Mouse (Mus musculus): Measurements from ENCODE around the gene Nabp1. TPM values are rescaled to one million over a fixed set of nuclear protein-coding genes. Genes with fewer than 3 reads are reported as not detected.

Nabp1 gene
- total RNA-seq, 2 experiments from 2014 or later, result 33.1 to 36.1 TPM

DNA sequence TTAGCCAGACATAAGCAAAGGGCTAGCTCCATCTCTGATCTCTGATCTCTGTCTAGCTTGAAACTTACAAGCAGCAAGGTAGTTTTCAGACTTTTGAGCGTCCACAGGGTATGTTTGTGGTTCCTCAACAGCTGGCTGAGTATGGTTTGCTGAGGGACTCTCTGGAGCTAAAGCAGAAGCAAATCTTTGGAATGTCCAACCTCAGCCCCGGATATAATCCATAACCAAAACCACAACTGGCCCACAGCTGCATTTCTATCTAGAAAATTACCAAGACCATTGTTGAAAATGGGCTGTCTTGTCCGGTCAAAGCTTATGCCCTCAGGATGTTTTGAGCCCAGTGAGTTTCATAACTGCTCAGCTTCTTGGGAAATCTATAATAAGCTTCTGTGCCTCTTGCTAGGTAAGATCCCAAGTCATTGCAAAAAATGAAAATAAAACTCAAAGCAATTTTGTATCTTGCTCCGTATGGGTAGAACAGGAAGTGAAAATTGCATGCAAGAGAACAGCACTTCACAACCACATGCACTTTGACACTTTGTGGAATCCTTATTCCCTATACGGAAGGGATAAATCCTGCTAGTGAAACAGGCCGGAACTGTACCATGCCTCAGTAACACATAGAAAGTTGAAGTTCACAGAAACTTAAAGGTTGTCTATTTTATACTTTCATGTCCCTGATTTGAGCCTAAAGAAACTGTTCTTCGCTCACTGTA lies 15.5 kb upstream of the Nabp1 start:
- intact Hi-C loops (cut with DNase I), result no loop called here
- DNase-seq, result no peak

GRCm38 (mm10) chr1:51486291-51486690 lies 8.1 kb upstream of the Nabp1 start:
- no peak for DNase-seq
- intact Hi-C loops (cut with DNase I), result no loop called here

DNA sequence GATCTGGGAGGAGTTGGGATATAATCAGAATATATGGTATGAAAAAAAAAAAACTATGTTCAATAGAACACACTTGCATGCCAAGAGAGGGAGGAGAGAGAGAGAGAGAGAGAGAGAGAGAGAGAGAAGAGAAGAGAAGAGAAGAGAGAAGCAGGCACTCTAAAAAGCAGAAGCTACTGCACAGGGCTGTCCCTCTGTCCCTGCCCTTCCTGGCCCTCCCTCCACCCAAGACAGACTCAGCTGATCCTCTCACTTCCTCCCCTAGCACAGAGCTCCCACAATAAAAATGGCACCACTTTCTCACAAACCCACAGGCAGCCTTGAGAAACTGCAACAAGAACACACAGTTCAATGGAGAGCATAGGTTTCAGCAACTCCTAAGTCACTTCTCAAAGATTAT lies 2.2 kb upstream of the Nabp1 start:
- intact Hi-C loops (cut with DNase I), result no loop called here
- peak in 1 of 2 experiments; percentile 19 for DNase-seq

DNA sequence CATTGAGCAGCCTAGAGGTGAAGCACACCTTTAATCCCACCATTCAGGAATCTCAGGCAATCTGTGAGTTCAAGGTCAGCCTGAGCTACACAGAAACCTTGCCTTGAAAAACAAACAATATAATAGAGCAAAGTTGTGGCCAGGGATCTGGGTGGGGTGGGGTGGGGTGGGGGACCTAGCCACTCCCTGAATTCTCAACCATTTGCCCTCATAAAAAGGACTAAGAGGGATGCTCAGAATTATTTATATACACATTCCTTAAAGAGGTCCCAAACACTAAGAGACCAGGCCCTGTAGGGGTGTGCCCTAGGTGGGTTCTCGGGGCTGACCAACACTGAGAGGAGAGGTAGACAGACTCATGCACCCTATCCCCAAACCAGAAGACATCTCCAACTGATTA lies 1.5 kb upstream of the Nabp1 start:
- no peak for DNase-seq
- intact Hi-C loops (cut with DNase I), result loop anchor here (5.0 kb wide), 2 partner anchors 38 to 53 kb away; no protein-coding TSS in a partner anchor

DNA sequence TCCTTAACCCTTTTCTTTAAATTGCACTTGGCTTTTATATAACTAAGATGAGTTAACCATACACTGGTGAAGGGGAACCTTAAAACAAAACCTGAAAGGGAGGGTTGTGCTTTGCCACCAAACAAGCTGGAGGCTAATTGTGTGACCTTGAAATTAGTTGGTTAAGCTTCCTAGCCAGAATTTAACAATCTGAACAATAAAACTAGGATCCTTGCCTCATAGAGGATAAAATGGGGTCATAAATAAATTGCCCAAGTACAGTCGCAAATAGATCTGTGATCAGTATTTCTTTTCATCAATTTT lies 753 bp upstream of the Nabp1 start:
- DNase-seq, result no peak
- intact Hi-C loops (cut with DNase I), result loop anchor here (5.0 kb wide), 2 partner anchors 38 to 53 kb away; no protein-coding TSS in a partner anchor

- intact Hi-C loops (cut with DNase I), result loop anchor here (5.0 kb wide), 2 partner anchors 40 to 55 kb away; no protein-coding TSS in a partner anchor
- peak; percentile 61 to 65 for DNase-seq
These were observed 556 bp downstream of the Nabp1 start for GRCm38 (mm10) chr1:51477656-51478081.

DNA sequence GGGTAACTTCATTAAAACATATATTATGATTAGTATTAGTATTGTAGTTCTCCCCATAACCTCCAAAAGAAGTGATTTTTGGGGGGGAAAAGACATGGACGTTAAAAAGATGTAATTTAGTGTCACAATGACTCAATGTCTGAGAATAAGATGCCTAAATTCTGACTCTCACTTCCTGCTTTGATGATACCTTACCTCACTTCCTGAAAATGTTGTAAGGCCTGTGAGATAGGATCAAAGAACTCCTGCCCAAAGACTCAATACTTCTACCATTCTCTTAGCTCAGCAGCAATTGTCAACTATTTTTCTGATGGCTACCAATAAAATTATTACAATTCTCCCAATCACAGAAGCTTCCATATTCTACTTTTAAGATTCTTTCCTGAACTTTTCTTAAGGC lies 1.8 kb downstream of the Nabp1 start:
- intact Hi-C loops (cut with DNase I), result loop anchor here (5.0 kb wide), 2 partner anchors 41 to 56 kb away; no protein-coding TSS in a partner anchor

DNA sequence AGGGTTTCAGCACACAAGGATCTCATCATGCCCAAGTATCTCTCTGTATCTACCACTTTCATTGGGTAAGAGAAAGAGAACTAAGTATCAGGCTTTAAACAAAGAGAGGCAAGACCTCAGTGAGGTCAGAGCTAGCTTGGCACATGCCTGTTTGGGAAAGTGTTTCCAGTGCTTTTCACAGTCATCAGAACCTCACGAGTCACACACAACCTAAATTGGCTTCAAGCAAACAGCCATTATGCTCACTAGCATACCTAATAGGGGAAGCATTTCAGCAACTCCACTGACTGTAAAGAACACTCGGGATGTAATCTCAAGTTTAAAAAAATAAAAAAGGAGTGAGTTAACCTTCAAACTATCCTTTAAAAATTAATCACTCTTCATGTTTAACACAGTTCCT lies 10.1 kb downstream of the Nabp1 start:
- intact Hi-C loops (cut with DNase I), result loop anchor here (5.0 to 10.0 kb wide), 3 partner anchors 84 to 529 kb away; no protein-coding TSS in a partner anchor

More for the DNA sequence above, 1.8 kb downstream of the Nabp1 start:
- no peak for DNase-seq

DNA sequence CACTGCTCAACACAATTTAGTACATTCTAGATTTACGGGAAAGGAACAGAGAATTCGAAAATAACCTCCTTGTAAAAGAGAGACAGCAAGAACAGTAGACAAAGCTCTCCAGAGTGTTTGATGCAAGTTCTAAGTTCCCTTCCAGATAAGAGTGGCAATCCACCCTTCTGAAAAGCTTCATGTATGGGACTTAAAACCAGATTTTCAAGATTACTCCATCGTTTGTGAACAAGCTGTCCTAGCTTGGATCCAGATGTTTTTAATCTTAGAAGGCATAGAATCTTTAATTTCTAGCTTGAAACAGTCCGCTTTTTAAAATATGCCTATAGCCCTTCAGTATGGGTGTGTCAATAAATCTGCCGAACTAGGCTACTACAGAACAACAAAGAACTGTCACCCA lies 11.0 kb downstream of the Nabp1 start:
- intact Hi-C loops (cut with DNase I), result loop anchor here (5.0 to 10.0 kb wide), 3 partner anchors 85 to 530 kb away; no protein-coding TSS in a partner anchor
- DNase-seq, result no peak

More for the DNA sequence above, 10.1 kb downstream of the Nabp1 start:
- DNase-seq, result no peak

GRCm38 (mm10) chr1:51466385-51466784 lies 11.8 kb downstream of the Nabp1 start:
- DNase-seq, result peak; percentile 47 to 60
- intact Hi-C loops (cut with DNase I), result loop anchor here (1.0 to 10.0 kb wide), 4 partner anchors 86 to 531 kb away; no protein-coding TSS in a partner anchor

- intact Hi-C loops (cut with DNase I), result loop anchor here (5.0 to 10.0 kb wide), 3 partner anchors 87 to 532 kb away; no protein-coding TSS in a partner anchor
- peak; percentile 23 to 29 for DNase-seq
These were observed 12.9 kb downstream of the Nabp1 start for GRCm38 (mm10) chr1:51465285-51465684.

- intact Hi-C loops (cut with DNase I), result loop anchor here (10.0 kb wide), 1 partner anchor 498 kb away; no protein-coding TSS in a partner anchor
- DNase-seq, result no peak
These were observed 15.2 kb downstream of the Nabp1 start for GRCm38 (mm10) chr1:51463038-51463437.

DNA sequence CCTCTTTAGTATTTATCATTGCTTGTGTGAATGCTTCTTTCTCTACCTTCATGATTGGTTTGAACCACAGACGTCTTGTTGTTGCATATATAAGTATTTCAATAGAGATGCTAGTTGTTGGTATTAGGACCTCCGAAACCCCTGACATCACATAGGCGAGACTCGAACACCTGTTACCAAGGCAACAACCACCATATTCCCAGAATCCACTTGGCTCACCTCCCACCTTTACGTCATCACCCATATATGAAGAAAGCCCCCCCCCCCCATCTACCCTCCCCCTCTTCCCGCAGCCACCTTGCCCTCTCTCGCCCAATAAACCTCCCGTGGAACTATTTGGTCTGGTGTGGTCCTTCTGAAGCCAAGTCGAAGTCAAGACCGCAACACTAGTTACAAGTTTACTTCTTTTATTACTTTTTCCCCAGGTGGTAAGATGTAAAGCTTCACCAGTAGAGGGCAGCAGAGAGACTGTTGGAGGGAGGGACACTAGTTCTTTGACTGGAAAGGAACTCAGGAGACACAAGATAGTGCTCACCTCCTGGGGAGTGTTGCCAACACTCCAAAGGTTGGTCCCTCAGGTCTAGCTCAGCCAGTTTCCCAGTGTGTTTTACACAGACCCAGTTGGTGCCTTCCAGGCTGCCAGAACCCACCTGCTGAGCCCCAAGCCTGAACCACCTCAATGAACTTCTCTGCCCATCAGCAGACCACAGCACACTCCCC lies 19.3 kb downstream of the Nabp1 start:
- intact Hi-C loops (cut with DNase I), result loop anchor here (2.0 kb wide), 1 partner anchor 138 kb away; no protein-coding TSS in a partner anchor

DNA sequence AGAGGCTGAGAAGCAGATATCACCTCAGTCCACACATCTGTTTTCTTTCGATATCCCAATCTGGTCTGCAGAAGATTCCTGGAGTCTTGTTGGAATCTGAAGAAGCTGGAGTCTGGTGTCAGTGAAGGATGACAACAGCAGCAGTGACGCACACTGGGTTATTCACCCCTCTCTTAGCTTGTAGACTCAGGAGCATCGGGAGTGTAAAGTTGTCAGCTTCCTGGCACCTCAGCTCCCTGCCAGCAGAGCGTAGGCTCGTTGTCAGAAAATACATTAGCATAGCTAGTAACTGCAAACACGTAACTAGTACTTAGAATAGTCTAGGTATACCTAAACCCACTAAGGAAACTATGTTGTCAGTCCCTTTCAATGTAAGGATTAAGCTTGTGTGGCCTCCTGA lies 20.1 kb downstream of the Nabp1 start:
- DNase-seq, result no peak
- intact Hi-C loops (cut with DNase I), result loop anchor here (2.0 kb wide), 1 partner anchor 139 kb away; no protein-coding TSS in a partner anchor

More for the DNA sequence above, 19.3 kb downstream of the Nabp1 start:
- DNase-seq, result peak; percentile 39 to 74

DNA sequence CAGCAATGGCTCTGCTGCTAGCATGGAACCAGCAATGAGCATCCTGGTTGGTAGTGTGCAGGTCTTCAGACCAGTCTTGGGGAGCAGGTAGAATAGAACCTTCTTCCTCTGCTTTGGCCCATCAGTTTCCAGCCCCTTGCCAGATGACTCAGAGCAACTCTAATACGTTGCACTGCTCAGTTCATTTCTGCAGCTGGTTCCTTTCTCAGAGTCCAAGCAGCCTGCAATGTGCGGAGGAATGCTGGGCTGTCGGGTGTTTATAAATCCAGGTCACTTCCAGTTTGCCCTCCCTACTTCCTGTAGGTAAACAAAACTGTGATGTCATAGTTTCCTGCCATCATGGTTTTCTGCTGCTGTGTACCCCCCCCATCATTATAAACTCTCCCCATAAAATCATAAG lies 21.0 kb downstream of the Nabp1 start:
- intact Hi-C loops (cut with DNase I), result no loop called here
- DNase-seq, result no peak

DNA sequence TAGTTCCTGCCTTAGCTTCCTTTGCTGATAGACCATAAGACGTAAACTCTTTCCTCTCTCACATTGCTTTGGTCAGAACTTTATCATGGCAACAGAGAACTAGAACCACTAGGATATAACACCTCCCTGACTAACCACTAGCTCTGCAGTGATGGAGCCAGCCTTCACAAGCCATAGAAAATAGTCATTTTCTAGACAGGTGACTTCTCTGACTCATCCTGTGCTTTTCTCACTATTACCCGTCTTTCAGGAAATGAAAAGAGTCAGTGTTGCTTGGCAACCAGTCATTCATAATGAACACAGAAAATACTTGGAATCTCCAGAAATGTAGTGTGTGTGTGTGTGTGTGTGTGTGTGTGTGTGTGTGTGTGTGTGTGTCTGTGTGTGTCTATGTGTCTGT lies 29.4 kb downstream of the Nabp1 start:
- intact Hi-C loops (cut with DNase I), result no loop called here
- no peak for DNase-seq

DNA sequence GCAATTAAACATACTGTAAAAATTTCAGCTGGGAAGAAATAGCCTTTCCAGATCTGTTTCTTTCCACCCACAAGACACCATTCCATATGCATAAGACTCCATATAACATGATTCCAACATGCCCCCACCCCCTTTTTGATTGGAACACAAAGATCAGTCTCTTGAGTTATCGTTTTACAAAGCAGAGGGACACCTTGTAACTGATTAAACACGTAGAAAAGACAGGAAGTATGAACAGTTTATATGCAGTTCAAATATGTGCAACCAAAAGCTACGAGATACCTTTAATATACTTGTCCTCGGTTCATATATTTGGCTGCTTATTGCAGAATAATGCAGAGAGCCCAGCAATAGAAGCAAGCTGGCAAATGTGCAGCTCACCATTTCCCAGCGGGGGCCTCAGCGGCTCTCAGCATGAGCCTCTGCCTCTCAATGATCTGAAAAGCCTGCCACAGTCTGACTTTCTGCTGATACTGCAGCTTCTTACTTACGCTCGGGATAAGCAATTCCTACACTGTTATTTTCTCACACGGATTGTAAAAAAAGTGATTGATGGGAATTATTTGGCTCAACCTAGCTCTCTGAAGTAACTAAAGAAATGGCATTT lies 32.3 kb downstream of the Nabp1 start:
- peak in 1 of 2 experiments; percentile 8 for DNase-seq

GRCm38 (mm10) chr1:51445161-51445853 lies 32.9 kb downstream of the Nabp1 start:
- DNase-seq, result no peak
- intact Hi-C loops (cut with DNase I), result no loop called here

More for the DNA sequence above, 32.3 kb downstream of the Nabp1 start:
- intact Hi-C loops (cut with DNase I), result no loop called here

- intact Hi-C loops (cut with DNase I), result no loop called here
- no peak for DNase-seq
These were observed 48.5 kb downstream of the Nabp1 start for GRCm38 (mm10) chr1:51429775-51430174.

DNA sequence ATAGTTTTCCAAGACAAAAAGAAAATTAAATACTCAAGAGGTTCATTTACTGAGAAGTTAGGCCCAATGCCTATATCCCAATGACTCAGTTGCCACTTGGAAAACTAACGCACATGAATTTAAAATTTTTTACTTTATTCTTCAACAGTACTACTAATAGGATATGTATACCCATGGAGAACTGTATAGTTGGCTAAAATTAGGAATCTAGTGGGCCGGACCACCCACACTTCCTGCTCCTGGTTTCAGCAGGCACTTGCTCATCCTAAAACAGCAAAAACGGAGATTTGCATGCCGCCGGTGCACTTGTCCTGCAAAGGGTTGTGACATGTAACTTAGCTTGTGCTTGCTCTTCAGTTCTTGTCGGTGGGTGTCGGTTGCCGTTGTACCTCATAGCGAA lies 51.9 kb downstream of the Nabp1 start:
- intact Hi-C loops (cut with DNase I), result no loop called here
- DNase-seq, result no peak
